Mouse (Mus musculus): ENCODE measurements around the gene Olfr1272. TPM values are rescaled to one million over a fixed set of nuclear protein-coding genes. Genes with fewer than 3 reads are reported as not detected.
"Not testable (repeated sequence)": the region's sequence is repeated elsewhere in the genome, so short reads cannot be mapped to it uniquely, and the experiment has no call there.

Olfr1272 gene
- not detected for total RNA-seq (2021)

DNA sequence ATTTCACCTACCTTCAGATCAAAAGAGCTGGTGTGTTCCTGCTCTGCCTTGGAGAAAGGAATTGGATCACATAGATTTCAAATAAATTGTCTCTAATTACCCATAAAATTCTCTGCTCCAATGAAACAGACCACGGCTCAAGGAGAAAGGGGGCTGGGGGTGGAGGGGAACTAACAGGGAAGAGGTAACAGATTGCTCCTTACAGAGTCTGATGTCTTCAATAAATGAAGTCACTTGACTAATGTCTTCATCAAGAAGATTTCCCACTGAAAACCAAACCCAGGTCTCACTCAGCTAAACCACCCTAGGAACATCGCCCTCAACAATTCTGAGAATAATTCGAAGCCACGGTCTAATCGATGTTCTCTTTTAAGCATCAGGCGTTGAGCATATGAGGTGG, at the start of gene Olfr1272:
TSS of gene Olfr1272 (minus strand) at position 101 of the 400 bp plus-strand sequence.
- no peak for DNase-seq (ENCODE audit: extremely low spot score in 1 of 2, low spot score in 1 of 2)

DNA sequence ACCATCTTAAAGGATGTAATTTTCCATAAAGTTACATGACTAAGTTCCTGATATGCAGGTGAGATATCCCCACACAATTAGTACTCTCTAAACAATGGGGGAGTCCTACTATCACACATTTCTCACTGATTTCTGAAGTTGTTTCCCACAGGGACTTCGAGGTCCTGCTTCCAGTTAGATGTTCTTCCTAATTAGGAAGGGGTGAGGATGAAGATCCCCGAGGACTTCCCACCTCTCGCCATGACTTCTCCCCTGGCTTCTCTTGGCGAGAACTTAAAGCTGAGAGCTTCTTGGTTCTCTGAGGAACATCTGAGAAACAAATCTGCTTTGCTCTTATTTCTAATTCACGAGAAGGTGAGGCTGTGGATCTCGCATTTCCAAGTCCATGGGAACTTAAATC, 29.3 kb upstream of the Olfr1272 start, which contains the start of gene Gm13769:
TSS of gene Gm13769 (plus strand) at position 301 of the 400 bp plus-strand sequence.
- DNase-seq (ENCODE audit: extremely low spot score in 1 of 2, low spot score in 1 of 2): not testable (repeated sequence)

DNA sequence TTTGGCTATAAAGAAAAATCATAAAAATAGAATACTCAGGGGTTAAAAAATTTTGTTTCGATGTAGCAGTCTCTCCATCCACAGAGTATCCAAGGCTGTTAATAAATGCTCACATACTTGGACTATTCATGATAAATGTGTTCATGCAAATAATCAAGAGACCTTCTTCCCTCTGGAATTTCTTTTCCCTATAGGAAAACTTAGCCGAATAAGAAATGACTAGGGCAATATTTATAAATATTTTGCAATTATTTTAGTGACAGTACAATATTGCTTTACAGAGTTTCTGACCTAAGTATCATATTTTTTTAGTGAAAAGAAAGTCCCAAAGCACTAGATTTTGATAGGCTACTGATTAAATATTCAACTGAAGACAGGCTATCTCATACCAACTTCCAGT, 21.7 kb downstream of the Olfr1272 start, which contains the start of gene Olfr1271:
TSS of gene Olfr1271 (minus strand) at position 101 of the 400 bp plus-strand sequence.
- no peak for DNase-seq (ENCODE audit: extremely low spot score in 1 of 2, low spot score in 1 of 2)

DNA sequence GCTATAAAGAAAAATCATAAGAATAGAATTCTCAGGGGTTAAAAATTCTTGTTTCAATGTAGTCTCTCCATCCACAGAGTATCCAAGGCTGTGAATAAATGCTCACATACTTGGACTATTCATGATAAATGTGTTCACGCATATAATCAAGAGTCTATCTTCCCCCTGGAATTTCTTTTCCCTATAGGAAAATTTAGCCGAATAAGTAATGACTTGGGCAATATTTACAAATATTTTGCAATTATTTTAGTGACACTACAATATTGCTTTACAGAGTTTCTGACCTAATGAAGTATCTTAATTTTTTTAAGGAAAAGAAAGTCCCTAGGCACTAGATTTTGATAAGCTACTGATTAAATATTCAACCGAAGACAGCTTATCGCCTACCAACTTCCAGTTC, 35.1 kb downstream of the Olfr1272 start, which contains the start of gene Olfr142:
TSS of gene Olfr142 (minus strand) at position 101 of the 400 bp plus-strand sequence.
- DNase-seq (ENCODE audit: extremely low spot score in 1 of 2, low spot score in 1 of 2): no peak

Other genes starting within 250 kb of the Olfr1272 start
- gene Olfr140, start 229.2 kb downstream of the Olfr1272 start, total RNA-seq (2021): not detected
- not detected for gene Olfr1269, start 171.4 kb downstream of the Olfr1272 start, total RNA-seq (2021)
- gene Olfr32, start 150.5 kb downstream of the Olfr1272 start, total RNA-seq (2021): not detected
- not detected for gene Olfr1270, start 139.8 kb downstream of the Olfr1272 start, total RNA-seq (2021)
- under 1 TPM in 1 of 2 experiments, not detected in 1; 0.10 TPM for gene Olfr1506, start 68.3 kb downstream of the Olfr1272 start, total RNA-seq (2021)
- gene Olfr142, start 35.2 kb downstream of the Olfr1272 start, total RNA-seq (2021): not detected
- not detected for gene Olfr1271, start 21.8 kb downstream of the Olfr1272 start, total RNA-seq (2021)
- gene Gm13769, start 29.4 kb upstream of the Olfr1272 start, total RNA-seq (2021): under 1 TPM in 1 of 2 experiments, not detected in 1; 0.26 TPM
- gene Olfr1274-ps, start 105.8 kb upstream of the Olfr1272 start, total RNA-seq (2021): not detected

All from layer of hippocampus, postnatal 25 days (tissue).